Comparison of ENCODE assay signal across 26 mouse cellular contexts in genomic region chr4:138089512-138089911, GRCm38 (mm10).
DNase-seq lines count a peak whose midpoint lies in the region; ATAC-seq and TF ChIP-seq lines count a peak whose summit lies in the region.
"Had no signal": no experiment of that assay in that cellular context is flagged by ENCODE, and none has a peak within 500 bp of the region (broad histone marks: within the 10 kb centered on the region; RNA-seq: fewer than 3 reads in every experiment).

No protein-coding gene starts in this region.

- no peak overlapping the region for H3K4me2 ChIP-seq in forebrain, postnatal 0 days (ENCODE audit: low read depth)
- no peak overlapping the region for H3K4me2 ChIP-seq in forebrain, embryonic 14.5 days (ENCODE audit: low read length)
- no peak overlapping the region for H3K4me2 ChIP-seq in forebrain, embryonic 16.5 days (ENCODE audit: low read length)
- H3K4me2 ChIP-seq: embryonic facial prominence, embryonic 13.5 days; limb, embryonic 12.5 days; liver, embryonic 11.5 days had no signal

- no peak overlapping the region for H3K9ac ChIP-seq in forebrain, postnatal 0 days
- H3K9ac ChIP-seq in forebrain, embryonic 14.5 days (ENCODE audit: low read length) = no peak overlapping the region
- no peak overlapping the region for H3K9ac ChIP-seq in forebrain, embryonic 16.5 days (replicated peaks; ENCODE audit: low read depth, low read length)
- H3K9ac ChIP-seq: embryonic facial prominence, embryonic 13.5 days; limb, embryonic 12.5 days had no signal

- H3K9me3 ChIP-seq in forebrain, postnatal 0 days (ENCODE audit: low read length) = no peaks in the 10 kb centered on the region
- no peaks in the 10 kb centered on the region for H3K9me3 ChIP-seq in forebrain, embryonic 14.5 days (replicated peaks; ENCODE audit: control insufficient read depth, low read length)
- H3K9me3 ChIP-seq in forebrain, embryonic 16.5 days (ENCODE audit: control insufficient read depth, low read length) = no peaks in the 10 kb centered on the region
- H3K9me3 ChIP-seq: embryonic facial prominence, embryonic 13.5 days; forebrain, embryonic 10.5 days; limb, embryonic 12.5 days had no signal

- DNase-seq in forebrain, postnatal 0 days = no peak
- no peak for DNase-seq in forebrain, embryonic 14.5 days (ENCODE audit: low spot score)
- no peak for DNase-seq in layer of hippocampus, adult 2 months (ENCODE audit: low spot score in 2 of 2)
- no peak for DNase-seq in layer of hippocampus, postnatal 14 days (ENCODE audit: low spot score in 2 of 2)
- DNase-seq in natural killer cell, adult 2 months (ENCODE audit: low spot score in 2 of 2) = peak; percentile 9 to 25
- no peak for DNase-seq in heart, adult 18-20 months
- DNase-seq: adrenal gland, postnatal 25 days; cerebellum, adult 11-12 months; cerebellum, adult 9-11 months; heart, postnatal 14 days; kidney, adult 18-20 months; kidney, postnatal 4 days; layer of hippocampus, adult 9-11 months; lung, postnatal 4 days; midbrain, embryonic 14.5 days; right cerebral cortex, postnatal 25 days; spleen, adult 18-20 months; thymus, adult 18-20 months; thymus, postnatal 25 days had no signal

- no peak overlapping the region for H3K4me3 ChIP-seq in forebrain, postnatal 0 days (ENCODE audit: low read depth, low read length)
- no peak overlapping the region for H3K4me3 ChIP-seq in forebrain, embryonic 14.5 days (ENCODE audit: low read depth, low read length)
- H3K4me3 ChIP-seq in layer of hippocampus, adult 2 months = no peak overlapping the region
- no peak overlapping the region for H3K4me3 ChIP-seq in forebrain, embryonic 16.5 days (replicated peaks; ENCODE audit: low read length)
- H3K4me3 ChIP-seq: embryonic facial prominence, embryonic 13.5 days; forebrain, embryonic 10.5 days; limb, embryonic 12.5 days had no signal

- TF ChIP-seq CTCF in forebrain, postnatal 0 days (IDR thresholded peaks at IDR 0.05; ENCODE audit: low read depth) = peak; percentile 10; the same call in 1 of the 2 replicates
- TF ChIP-seq CTCF in layer of hippocampus, adult 2 months (conservative IDR thresholded peaks at IDR 0.05) = peak; percentile 39

- no peaks in the 10 kb centered on the region for H3K27me3 ChIP-seq in forebrain, postnatal 0 days (ENCODE audit: insufficient read depth, low read length)
- H3K27me3 ChIP-seq in forebrain, embryonic 14.5 days (replicated peaks; ENCODE audit: control insufficient read depth, insufficient read depth, low read length) = no peaks in the 10 kb centered on the region
- no peaks in the 10 kb centered on the region for H3K27me3 ChIP-seq in forebrain, embryonic 16.5 days (replicated peaks; ENCODE audit: control insufficient read depth, insufficient read depth, low read length)
- H3K27me3 ChIP-seq: embryonic facial prominence, embryonic 13.5 days; limb, embryonic 12.5 days had no signal

- 50% methylated on average over 2 of the region's 2 CpGs for WGBS in forebrain, postnatal 0 days
- WGBS in forebrain, embryonic 14.5 days = 63% methylated on average over 2 of the region's 2 CpGs
- WGBS in forebrain, embryonic 16.5 days = 51% methylated on average over 2 of the region's 2 CpGs

- ATAC-seq in forebrain, postnatal 0 days = no peak
- no peak for ATAC-seq in forebrain, embryonic 14.5 days
- ATAC-seq in activated CD4-positive, CD25-positive, alpha-beta regulatory T cell, adult 4 months = peak; percentile 82
- no peak for ATAC-seq in forebrain, embryonic 16.5 days
- ATAC-seq: hindbrain, embryonic 16.5 days had no signal

- H3K36me3 ChIP-seq in forebrain, postnatal 0 days (ENCODE audit: insufficient read depth) = no peaks in the 10 kb centered on the region; the same call in 1 of the 2 replicates
- peaks cover 15% of the 10 kb centered on the region for H3K36me3 ChIP-seq in forebrain, embryonic 14.5 days (ENCODE audit: control insufficient read depth, insufficient read depth, low read length)
- H3K36me3 ChIP-seq in forebrain, embryonic 16.5 days (ENCODE audit: control insufficient read depth, insufficient read depth) = no peaks in the 10 kb centered on the region

- H3K4me1 ChIP-seq in forebrain, postnatal 0 days (ENCODE audit: insufficient read depth) = peaks cover 9% of the 10 kb centered on the region; the same call in 1 of the 2 replicates
- H3K4me1 ChIP-seq in forebrain, embryonic 14.5 days (ENCODE audit: control insufficient read depth, insufficient read depth, low read length) = peaks cover 6% of the 10 kb centered on the region
- H3K4me1 ChIP-seq in forebrain, embryonic 16.5 days (replicated peaks; ENCODE audit: control insufficient read depth, insufficient read depth, low read length) = peaks cover 9% of the 10 kb centered on the region
- H3K4me1 ChIP-seq: forebrain, embryonic 10.5 days had no signal

- H3K27ac ChIP-seq in forebrain, postnatal 0 days (ENCODE audit: low read depth, low read length) = no peak overlapping the region
- H3K27ac ChIP-seq in forebrain, embryonic 14.5 days (ENCODE audit: low read depth, low read length) = no peak overlapping the region
- no peak overlapping the region for H3K27ac ChIP-seq in layer of hippocampus, adult 2 months
- H3K27ac ChIP-seq in forebrain, embryonic 16.5 days (ENCODE audit: low read length) = no peak overlapping the region
- H3K27ac ChIP-seq: embryonic facial prominence, embryonic 13.5 days; forebrain, embryonic 10.5 days; limb, embryonic 12.5 days had no signal

Comparison
In these comparisons a context has a peak if more than half of its experiments do, and no peak if none do; other contexts are left out.
1. DNase-seq: peak in natural killer cell, adult 2 months (2 of 2); none in forebrain, postnatal 0 days (single experiment), forebrain, embryonic 14.5 days (single experiment), layer of hippocampus, adult 2 months (0 of 2), layer of hippocampus, postnatal 14 days (0 of 2) and heart, adult 18-20 months (0 of 2).